Mouse (Mus musculus) embryonic fibroblast, embryonic 13.5 days (primary cell): ENCODE data around the gene Mcmbp. TPM values are rescaled to one million over a fixed set of nuclear protein-coding genes. Genes with fewer than 3 reads are reported as not detected.

Source experiments
- H3K27ac ChIP-seq: 2 replicates; pipeline ENCODE4 v1.5.1; 2012; ENCODE audit warnings: low read length, control low read depth, inconsistent platforms; ENCODE audit not compliant: insufficient read depth
- H3K4me1 ChIP-seq: 2 replicates; pipeline ENCODE4 v1.6.1; 2011; ENCODE audit warnings: low read length; ENCODE audit not compliant: control insufficient read depth, insufficient read depth
- H3K4me3 ChIP-seq: 2 replicates; pipeline ENCODE4 v1.5.1; 2011; ENCODE audit warnings: mild to moderate bottlenecking, control low read depth, low read length; ENCODE audit not compliant: insufficient read depth
- CTCF ChIP-seq: IDR thresholded peaks from 2 replicates; pipeline ENCODE4 v1.5.1; 2011; ENCODE audit warnings: mild to moderate bottlenecking, control low read depth, low read length, moderate library complexity, borderline replicate concordance; ENCODE audit not compliant: insufficient read depth
- POLR2A ChIP-seq: IDR thresholded peaks from 2 replicates; pipeline ENCODE4 v1.6.1; 2011; ENCODE audit warnings: low read depth, mild to moderate bottlenecking, control low read depth, low read length, moderate library complexity
- polyA plus RNA-seq: library from polyadenylated mRNA; stranded (reverse); fragments of >200 nt; gene quantifications from 2 replicates; pipeline ENCODE4 v1.2.4, GENCODE M21; 2011; ENCODE audit warnings: low read depth; ENCODE audit not compliant: missing spikeins, insufficient read length

The Mcmbp gene
- polyA plus RNA-seq, 1 experiment = 44.0 TPM

DNA sequence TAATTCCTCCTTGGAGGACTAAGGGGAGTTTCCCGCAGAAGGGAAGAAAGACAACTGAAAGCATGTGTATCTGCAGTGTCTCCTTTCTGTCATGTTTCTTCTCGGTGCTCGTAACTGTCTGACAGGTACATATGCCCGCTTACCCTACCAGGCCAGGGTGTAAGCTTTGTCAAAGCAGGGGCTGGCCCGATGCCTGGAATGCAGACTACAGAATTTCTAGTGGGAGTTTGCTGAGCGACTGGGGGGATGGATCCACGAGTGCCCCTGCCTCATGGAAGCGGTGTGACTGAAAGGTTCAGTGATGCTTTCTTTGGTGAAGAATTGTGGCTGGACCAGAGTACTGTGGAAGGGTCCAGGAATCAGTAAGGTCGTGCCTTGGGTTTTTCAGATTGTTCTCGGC lies 5.9 kb upstream of the Mcmbp start:
- H3K4me3 ChIP-seq = peak overlapping the region; percentile 96
- no peak overlapping the region for H3K27ac ChIP-seq
- peaks cover 9% of the 10 kb centered on the region; the same call in 1 of the 2 replicates for H3K4me1 ChIP-seq
- TF ChIP-seq POLR2A = no peak
- no peak for TF ChIP-seq CTCF

DNA sequence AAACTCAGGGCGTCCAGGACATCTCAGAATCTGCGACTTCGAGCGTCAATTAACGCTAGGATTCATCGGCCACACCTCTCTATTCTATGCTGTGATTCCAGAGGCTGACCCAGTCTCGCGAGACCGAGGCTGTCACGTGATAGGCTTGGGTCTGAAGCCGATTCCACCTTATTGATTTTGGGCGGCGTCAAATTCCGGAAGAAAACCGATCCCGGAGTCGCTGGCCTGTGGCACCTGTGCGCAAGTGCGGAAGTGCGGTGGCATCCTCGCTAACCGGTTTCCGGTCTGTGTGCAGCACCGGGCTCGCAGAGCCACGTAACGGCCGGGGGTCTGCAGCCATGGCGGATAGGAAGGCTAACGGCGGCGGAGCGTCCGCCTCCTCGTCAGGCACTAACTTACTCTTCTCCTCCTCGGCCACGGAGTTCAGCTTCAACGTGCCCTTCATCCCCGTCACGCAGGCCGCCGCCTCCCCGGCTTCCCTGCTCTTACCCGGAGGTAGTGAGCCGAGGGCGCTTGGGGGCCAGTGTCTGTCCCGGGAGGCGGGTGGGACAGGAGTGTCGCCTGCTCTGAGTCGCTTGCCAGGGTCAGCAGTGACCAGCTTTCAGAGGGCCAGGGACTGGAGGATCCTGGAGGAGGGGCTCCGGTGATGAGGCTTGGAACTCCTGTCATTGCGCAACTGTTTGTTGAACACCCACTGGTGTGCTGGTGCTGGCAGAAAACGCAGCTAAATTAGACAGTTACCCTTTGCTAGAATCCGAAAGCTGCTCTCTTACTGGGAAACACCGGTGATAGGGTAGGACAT lies 4.6 kb upstream of the Mcmbp start, which contains the start of gene Sec23ip:
Gene Sec23ip (plus strand): TSS at position 260 of the 802 bp plus-strand sequence.
- Histone ChIP-seq H3K4me1 (peaks cover 9% of the 10 kb centered on the region; the same call in 1 of the 2 replicates), H3K27ac (peak within 1 kb of the TSS; percentile 51; the same call in 1 of the 2 replicates), H3K4me3 (peak within 1 kb of the TSS; percentile 96)
- TF ChIP-seq CTCF = no peak
- TF ChIP-seq POLR2A = peak; percentile 86

DNA sequence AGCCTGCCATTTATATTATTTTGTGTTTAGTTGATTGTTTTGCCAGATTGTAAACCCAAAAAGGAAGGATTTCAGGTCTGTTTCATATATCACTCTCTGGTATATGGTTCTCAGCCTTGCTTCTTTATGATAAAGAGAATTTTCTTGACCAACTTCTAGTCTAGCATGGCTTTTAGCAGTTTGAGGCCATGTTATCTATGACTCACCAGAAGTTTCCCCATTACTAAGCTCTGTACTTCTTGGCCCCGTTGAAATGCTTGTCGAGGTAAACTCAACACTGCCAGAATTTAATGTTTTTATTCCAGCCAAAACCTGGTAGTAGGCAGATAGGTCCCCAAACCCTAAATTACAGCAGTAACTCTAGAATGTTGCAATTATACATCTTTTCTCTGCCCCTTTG lies 3.6 kb upstream of the Mcmbp start:
- peak overlapping the region; percentile 51; the same call in 1 of the 2 replicates for H3K27ac ChIP-seq
- peak overlapping the region; percentile 61 for H3K4me3 ChIP-seq
- TF ChIP-seq POLR2A = no peak
- TF ChIP-seq CTCF = no peak
- peaks cover 8% of the 10 kb centered on the region; the same call in 1 of the 2 replicates for H3K4me1 ChIP-seq

DNA sequence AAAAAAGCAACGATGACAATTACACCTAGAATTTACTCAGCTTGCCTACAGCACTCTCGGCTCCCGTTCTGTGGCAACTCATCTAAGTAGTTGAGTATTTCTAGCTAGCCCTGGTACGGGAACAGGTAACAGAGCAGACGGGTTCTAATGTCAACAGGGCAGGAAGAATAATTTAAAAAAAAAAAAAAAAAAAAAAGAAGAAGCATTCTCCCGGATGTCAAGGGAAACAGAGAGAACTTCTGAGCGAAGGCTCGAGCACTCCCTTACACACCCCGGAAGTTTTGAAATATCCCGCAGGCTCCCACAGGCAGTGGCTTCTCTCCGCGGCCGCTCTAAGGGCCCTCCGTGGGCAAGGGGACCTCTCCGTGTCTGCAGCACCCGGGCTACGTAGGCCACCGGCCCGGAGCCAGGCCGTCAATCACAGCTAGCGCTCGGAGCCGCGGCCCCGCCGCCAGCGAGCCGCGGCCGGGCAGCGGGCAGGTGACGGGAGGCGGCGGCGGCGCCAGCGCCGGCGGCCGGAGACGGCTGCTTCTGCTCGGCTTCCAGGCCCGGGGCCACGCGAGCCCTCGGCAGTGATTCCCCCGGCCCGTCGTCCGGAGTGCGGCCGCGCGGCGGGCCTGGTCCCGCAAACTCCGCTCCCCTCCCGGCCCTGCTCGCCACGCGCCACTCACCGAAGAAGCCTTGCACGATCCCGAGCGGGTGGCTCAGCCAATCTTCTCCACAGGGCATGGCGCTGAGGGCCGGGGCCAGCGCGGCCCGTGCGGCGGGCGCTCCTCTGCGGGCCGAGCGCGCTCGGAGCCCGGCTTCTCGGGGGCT lies 625 bp downstream of the Mcmbp start:
- H3K27ac ChIP-seq = 0 out of 2 replicates have a peak overlapping the region, but pooled peaks have one; percentile 3
- TF ChIP-seq POLR2A (no peak), CTCF (no peak)
- peaks cover 5% of the 10 kb centered on the region; the same call in 1 of the 2 replicates for H3K4me1 ChIP-seq
- peak overlapping the region; percentile 97 for H3K4me3 ChIP-seq

DNA sequence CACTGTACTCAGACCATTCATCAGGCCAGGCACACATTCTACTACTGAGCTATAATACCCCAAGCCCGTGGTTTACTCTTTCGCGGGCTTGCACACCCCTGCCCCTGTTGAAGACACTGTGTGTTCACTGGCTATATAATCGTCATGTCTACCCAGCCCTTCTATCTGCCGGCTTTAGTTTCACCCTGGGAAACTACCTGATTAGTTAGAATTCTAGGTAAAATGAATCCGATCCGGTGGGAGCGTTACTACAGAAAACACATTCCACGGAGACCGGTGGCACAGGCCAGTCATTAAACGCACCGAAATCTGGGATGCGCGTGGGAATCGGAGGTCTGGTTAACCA lies 1.2 kb downstream of the Mcmbp start:
- H3K4me1 ChIP-seq = peaks cover 5% of the 10 kb centered on the region; the same call in 1 of the 2 replicates
- H3K4me3 ChIP-seq = peak overlapping the region; percentile 97
- no peak overlapping the region for H3K27ac ChIP-seq
- TF ChIP-seq POLR2A = no peak

DNA sequence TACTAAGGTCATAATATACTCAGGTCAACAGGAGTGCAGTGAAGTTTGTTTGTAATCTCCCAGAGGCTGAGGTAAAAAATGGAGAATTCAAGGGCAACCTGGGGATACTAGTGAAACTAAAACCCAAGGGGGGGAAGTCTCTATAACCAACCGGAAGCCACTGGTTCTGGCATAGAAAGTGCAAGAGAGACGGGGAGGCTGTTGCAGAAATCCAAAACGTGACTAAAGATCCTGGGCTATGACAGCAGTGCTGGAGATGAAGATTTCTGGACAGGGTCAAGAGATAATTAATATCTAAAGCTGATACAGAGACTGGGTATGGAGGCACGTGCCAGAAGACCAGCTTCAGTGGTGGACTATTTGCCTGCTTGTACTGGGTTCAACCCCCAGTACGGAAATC lies 2.3 kb downstream of the Mcmbp start:
- no peak overlapping the region for H3K27ac ChIP-seq
- H3K4me3 ChIP-seq = peak overlapping the region; percentile 14; the same call in 1 of the 2 replicates
- H3K4me1 ChIP-seq = peaks cover 5% of the 10 kb centered on the region; the same call in 1 of the 2 replicates
- TF ChIP-seq CTCF (no peak), POLR2A (no peak)

DNA sequence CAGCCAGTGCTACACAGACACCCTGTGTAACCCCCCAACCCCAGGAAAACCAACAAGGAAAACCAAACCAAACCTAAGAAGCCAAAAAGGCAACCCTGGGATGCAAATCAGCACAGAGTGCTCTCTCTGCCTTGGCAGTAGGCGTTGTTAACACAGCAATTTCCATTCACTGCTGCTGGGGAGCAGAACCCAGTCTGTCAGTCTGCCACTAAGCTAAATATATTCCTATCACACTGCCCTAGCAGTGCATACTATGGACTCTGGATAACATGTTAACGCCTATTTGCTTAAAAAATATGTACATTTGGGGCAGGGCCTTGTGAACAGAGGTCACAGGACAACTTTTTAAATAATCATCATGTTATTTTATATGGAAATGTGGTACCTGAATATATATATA lies 8.7 kb downstream of the Mcmbp start:
- TF ChIP-seq CTCF (no peak), POLR2A (no peak)
- peaks cover 3% of the 10 kb centered on the region; the same call in 1 of the 2 replicates for H3K4me1 ChIP-seq

DNA sequence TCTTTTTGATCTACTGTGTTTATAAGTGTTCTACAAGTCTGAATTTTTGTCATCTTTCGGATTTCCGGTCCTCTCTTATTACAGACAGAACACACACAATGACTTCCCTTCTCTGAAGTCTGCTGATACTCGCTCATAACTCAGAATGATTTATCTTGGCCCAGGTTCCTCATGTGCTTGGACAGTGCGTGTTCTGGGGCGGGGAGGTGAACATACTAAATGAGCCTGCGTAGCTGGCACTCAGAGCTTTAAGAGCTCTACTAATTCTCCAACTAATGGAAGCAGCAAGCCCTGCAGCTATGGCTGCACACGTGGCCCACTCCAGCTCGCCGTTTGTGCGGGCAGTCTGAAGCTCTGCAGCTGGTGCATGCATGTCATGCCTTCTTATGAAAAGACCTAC lies 11.6 kb downstream of the Mcmbp start:
- Histone ChIP-seq H3K4me1 (peaks cover 7% of the 10 kb centered on the region; the same call in 1 of the 2 replicates), H3K27ac (no peak overlapping the region), H3K4me3 (no peak overlapping the region)
- no peak for TF ChIP-seq CTCF
- no peak for TF ChIP-seq POLR2A

More for the DNA sequence above, 8.7 kb downstream of the Mcmbp start:
- no peak overlapping the region for H3K4me3 ChIP-seq
- no peak overlapping the region for H3K27ac ChIP-seq

DNA sequence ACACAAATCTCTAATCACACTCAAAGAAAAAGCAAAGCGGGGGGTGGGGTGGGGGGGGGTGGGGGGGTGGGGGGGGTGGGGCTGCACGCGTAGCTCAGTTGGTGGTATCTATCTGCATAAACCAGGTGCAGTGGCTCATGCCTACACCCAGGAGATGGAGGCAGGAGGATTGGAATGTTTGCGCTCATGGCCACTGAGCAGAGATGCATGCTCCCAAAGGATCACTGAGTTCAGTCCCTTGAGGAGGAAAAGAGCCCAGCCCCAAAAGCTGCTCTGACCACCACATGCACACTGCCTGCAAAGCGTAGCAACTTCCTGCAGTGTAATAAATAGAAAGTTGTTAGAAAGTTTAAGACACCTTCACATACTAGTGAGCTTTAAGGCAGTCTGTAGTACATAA lies 12.6 kb downstream of the Mcmbp start:
- no peak overlapping the region for H3K4me3 ChIP-seq
- TF ChIP-seq CTCF (no peak), POLR2A (no peak)
- no peak overlapping the region for H3K27ac ChIP-seq
- peaks cover 7% of the 10 kb centered on the region; the same call in 1 of the 2 replicates for H3K4me1 ChIP-seq
